Mouse (Mus musculus) brown adipose tissue, adult 24 weeks (tissue): ENCODE data around the gene Mgat5. TPM values are rescaled to one million over a fixed set of nuclear protein-coding genes. Genes with fewer than 3 reads are reported as not detected.

Source experiments
- H3K27ac ChIP-seq: fragments of 200-500 bp; replicated peaks from 2 replicates; pipeline ENCODE4 v1.5.1; 2012; ENCODE audit warnings: low read depth, mild to moderate bottlenecking, low read length
- H3K4me1 ChIP-seq: fragments of 200-500 bp; 2 replicates; pipeline ENCODE4 v1.6.1; 2012; ENCODE audit warnings: low read length, mixed read lengths; ENCODE audit not compliant: control insufficient read depth, insufficient read depth, insufficient read length
- H3K4me3 ChIP-seq: fragments of 200-500 bp; 2 replicates; pipeline ENCODE4 v1.5.1; 2012; ENCODE audit warnings: low read depth, mild to moderate bottlenecking, low read length, moderate library complexity; ENCODE audit not compliant: insufficient read depth
- polyA plus RNA-seq: library from polyadenylated mRNA; stranded (reverse); fragments of >200 nt; gene quantifications from 2 replicates; pipeline ENCODE4 v1.2.4, GENCODE M21; 2012; ENCODE audit not compliant: missing spikeins, insufficient read depth, insufficient read length

Gene Mgat5
- polyA plus RNA-seq, 1 experiment, result 2.7 TPM

GRCm38 (mm10) chr1:127346596-127347139 is 141.9 kb downstream of the Mgat5 start:
- no peak overlapping the region for H3K27ac ChIP-seq
- no peak overlapping the region for H3K4me3 ChIP-seq
- H3K4me1 ChIP-seq, result peaks cover 9% of the 10 kb centered on the region; the same call in 1 of the 2 replicates

DNA sequence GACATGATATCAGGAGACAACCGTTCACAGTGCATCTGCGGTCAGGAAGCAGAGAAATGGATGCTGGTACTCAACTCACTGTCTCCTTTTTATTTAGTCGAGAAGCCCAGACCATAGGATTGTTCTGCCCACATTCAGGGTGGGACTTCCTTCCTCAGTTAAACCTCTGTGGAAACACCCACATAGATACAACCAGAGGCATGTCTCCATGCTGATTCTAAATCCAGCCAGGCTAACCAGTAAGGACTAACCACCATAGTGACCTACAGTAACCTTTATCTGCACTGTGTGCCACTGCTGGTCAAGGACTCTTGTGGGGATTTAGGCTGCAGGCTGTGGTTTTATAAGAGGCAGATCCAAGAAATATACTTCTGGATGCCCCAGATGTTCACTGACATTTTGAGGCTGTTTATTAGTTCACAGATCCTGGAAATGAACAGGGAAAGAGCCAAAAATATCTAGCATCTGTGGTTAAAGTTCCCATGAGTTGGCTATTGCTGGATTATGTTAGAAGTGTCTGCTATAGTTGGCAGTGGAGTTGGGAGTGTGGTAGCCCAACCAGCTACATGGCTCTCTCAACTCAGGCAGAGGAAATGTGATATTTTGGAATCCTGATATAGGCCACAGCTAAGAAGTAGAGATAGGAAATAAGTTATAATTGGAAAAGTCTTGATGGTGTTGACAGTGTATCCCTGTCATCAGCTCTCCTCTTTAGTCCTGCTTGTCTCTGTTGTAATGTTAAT is 143.2 kb downstream of the Mgat5 start:
- no peak overlapping the region for H3K4me3 ChIP-seq
- H3K27ac ChIP-seq, result no peak overlapping the region
- peaks cover 9% of the 10 kb centered on the region; the same call in 1 of the 2 replicates for H3K4me1 ChIP-seq

DNA sequence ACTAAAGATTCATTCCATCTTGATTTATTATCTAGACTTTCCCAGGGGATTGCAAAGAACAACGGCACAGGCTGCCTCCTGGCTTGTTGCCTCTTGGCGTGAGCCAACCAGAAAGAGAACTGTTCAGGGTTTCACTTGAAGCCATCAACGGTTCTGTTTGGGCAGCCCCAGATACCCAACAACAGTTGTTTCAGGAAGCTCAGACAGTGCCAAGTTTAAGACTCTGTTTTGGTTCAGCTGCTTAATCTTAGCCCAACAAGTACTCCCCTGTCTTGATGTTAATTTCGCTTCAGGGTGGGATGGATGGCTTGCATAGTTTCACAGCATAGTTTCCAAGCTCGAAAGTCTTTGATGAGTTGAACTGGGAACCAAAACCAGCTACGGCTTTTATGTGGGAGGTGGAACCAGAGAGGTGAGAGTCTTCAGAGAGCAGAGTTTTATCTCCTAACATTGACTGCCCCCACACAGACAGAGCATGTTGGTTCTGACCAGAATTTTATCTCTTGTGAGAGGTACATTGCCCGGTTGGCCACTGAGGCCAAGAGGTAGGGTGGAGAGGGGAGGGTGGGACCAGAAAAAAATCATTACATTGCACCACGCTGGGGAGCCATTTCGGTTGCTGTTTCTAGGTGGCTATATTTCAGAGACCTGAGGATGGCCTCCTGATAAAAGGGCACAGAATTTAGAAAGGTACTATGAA is 144.0 kb downstream of the Mgat5 start:
- Histone ChIP-seq H3K4me1 (peaks cover 9% of the 10 kb centered on the region; the same call in 1 of the 2 replicates), H3K4me3 (no peak overlapping the region), H3K27ac (no peak overlapping the region)

DNA sequence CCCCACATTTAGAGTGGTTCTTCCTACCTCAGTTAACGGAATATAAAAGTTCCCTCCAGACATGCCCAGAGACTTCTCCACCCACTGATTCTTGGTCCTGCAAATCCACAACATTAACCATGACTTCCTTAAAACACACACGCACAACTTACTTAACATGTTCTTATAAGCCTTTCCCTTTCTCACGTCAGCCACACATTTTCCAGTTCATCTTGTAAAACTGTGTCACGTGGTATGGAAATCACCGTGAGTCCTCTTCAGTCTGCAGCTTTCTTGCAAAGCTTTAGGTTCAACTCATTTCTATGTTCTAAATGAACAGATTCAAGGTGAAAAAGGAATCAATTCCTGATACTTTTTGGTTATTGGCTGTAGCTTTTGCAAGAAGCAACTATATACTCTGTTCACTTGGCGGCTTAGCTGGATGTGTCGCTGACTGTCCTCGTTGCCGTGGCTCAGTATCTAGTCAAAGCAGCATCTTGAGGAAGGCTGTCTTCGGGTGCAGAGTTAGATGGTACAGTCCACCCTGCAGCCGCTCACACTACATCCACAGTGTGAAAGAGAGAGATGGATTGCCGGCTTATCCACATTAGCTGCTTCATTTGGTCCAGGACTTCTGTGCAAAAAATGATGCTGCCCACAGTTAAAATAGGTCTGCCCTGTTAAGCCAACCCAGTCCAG is 146.7 kb downstream of the Mgat5 start:
- no peak overlapping the region for H3K27ac ChIP-seq
- peaks cover 6% of the 10 kb centered on the region; the same call in 1 of the 2 replicates for H3K4me1 ChIP-seq
- no peak overlapping the region for H3K4me3 ChIP-seq

GRCm38 (mm10) chr1:127352131-127352793 is 147.4 kb downstream of the Mgat5 start:
- H3K27ac ChIP-seq, result no peak overlapping the region

GRCm38 (mm10) chr1:127353408-127353807 is 148.6 kb downstream of the Mgat5 start:
- Histone ChIP-seq H3K27ac (no peak overlapping the region), H3K4me1 (no peaks in the 10 kb centered on the region; the same call in 1 of the 2 replicates)

More at GRCm38 (mm10) chr1:127352131-127352793, 147.4 kb downstream of the Mgat5 start:
- H3K4me1 ChIP-seq, result peaks cover 6% of the 10 kb centered on the region; the same call in 1 of the 2 replicates
- H3K4me3 ChIP-seq, result no peak overlapping the region

GRCm38 (mm10) chr1:127354152-127354551 is 149.3 kb downstream of the Mgat5 start:
- Histone ChIP-seq H3K4me1 (no peaks in the 10 kb centered on the region), H3K4me3 (no peak overlapping the region), H3K27ac (no peak overlapping the region)

More at GRCm38 (mm10) chr1:127353408-127353807, 148.6 kb downstream of the Mgat5 start:
- no peak overlapping the region for H3K4me3 ChIP-seq

DNA sequence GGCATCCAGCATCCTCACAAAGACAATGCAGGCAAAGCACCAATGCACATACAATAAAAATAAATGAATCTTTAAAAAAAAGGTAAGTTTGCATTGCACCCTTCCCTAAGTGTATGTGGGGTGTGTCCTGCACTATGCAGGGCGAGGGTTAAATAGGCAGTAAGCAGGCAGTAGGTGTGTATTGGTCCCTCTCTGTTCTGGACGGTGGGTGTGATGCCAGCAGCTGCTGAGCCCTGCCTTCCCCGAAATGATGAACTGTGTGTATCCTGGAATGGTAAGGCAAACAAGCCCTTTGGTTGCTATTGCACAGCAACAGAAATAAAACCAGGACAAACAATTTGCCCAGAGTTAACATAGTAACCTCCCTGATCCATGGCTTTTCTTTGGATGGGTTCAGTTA is 150.2 kb downstream of the Mgat5 start:
- Histone ChIP-seq H3K27ac (no peak overlapping the region), H3K4me3 (no peak overlapping the region), H3K4me1 (no peaks in the 10 kb centered on the region)

DNA sequence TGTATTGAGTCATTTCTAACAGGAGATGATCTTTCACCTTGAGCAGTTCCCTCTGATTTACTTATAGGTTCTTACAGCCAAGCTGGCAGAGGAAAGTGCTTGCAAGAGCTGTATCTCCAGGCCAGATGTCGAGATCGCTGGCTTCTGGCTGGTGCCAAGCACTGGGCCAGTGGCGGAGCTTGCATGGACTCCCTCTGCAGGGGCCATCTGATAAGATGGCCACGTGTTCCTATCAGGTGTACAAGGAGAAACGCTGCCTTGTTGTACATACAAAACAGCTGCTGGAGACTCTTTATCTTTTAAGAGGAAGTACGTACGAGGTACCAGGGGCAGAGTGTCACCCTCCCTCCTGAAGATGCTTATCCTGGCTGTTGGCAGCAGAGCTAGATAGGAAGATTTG is 158.8 kb downstream of the Mgat5 start:
- Histone ChIP-seq H3K27ac (no peak overlapping the region), H3K4me3 (no peak overlapping the region), H3K4me1 (peaks cover 2% of the 10 kb centered on the region; the same call in 1 of the 2 replicates)

DNA sequence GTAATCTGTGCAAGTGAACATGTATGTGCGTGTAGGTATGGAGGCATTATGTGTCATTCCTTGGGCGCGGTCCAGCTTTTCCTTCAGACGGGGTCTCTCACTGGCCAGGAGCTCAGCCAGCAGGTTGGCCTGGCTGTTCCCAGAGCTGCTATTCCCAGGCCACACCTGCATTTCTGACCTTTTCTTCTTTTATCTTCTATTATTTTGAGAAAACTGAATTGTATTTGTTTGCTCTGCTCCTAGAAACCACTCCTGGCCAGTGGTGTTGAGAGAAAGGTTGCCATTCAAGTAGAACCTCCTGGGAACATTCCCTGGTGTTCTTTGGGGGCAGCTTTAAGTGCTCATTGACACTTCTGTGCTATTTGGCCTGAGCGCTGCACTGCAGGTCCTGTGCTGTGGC is 160.9 kb downstream of the Mgat5 start:
- H3K4me1 ChIP-seq, result peaks cover 2% of the 10 kb centered on the region; the same call in 1 of the 2 replicates
- no peak overlapping the region for H3K27ac ChIP-seq

DNA sequence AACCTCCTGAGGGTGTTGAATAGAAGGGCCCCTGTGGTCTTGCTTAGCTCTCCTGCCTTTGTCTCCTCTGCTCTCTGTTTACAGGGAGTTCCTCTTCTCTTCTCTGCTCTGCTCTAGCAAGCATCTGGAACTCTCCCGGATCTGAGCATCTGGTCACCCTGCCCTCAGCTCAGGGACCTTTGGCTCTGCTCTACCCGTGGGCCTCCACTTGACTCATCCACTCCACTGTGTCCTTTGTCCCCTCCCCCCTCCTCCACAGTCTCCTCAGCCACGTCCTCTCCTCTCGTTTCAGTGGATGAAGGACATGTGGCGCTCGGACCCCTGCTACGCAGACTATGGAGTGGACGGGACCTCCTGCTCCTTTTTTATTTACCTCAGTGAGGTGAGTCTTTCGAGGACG is 161.3 kb downstream of the Mgat5 start:
- H3K4me3 ChIP-seq, result no peak overlapping the region
- H3K4me1 ChIP-seq, result peaks cover 2% of the 10 kb centered on the region; the same call in 1 of the 2 replicates
- H3K27ac ChIP-seq, result no peak overlapping the region

More for the DNA sequence above, 160.9 kb downstream of the Mgat5 start:
- H3K4me3 ChIP-seq, result no peak overlapping the region

GRCm38 (mm10) chr1:127368513-127368912 is 163.7 kb downstream of the Mgat5 start:
- no peak overlapping the region for H3K27ac ChIP-seq
- H3K4me3 ChIP-seq, result no peak overlapping the region
- no peaks in the 10 kb centered on the region for H3K4me1 ChIP-seq

- no peak overlapping the region for H3K4me3 ChIP-seq
- H3K27ac ChIP-seq, result no peak overlapping the region
These were observed 164.7 kb downstream of the Mgat5 start for GRCm38 (mm10) chr1:127369538-127369937.

DNA sequence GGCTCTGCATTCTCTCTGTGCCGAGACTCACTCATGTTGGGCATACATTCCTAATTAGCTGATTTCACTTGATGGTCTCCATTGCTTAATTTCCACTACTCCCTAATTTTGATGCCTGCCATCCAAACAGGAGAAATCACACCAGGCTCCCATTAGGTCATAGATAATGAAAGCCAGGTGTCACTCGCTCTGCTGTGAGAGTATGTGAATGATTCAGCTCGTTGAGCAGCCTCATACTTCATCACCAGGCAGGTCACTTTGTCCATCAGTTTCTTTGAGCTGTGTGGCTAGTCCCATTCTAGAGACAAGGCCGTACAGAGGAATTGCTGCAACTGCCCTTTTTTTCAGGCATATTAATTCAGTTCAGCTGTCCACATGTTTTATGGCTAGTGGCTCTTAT is 167.3 kb downstream of the Mgat5 start:
- no peaks in the 10 kb centered on the region for H3K4me1 ChIP-seq
- H3K27ac ChIP-seq, result no peak overlapping the region
- H3K4me3 ChIP-seq, result no peak overlapping the region

More at GRCm38 (mm10) chr1:127369538-127369937, 164.7 kb downstream of the Mgat5 start:
- H3K4me1 ChIP-seq, result no peaks in the 10 kb centered on the region
